In the genomic region with DNA sequence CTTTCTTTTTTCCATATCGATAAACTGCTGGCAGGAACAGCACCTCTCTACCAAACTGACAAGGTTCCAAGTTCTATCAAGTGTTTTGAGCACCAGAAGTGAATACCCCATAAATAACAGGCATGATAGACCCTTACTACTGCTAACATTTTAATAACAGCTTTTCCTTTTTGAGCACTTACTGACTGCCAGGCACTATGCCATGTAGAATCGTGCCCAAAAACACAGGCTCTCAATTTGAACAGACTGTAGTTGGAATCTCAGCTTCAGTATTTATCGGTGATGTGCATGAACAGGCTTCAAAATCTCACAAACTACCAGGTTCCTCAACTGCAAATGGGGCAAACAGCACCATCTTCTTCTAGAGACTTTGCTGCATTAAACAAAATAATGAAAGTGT, we compare ENCODE assay signal across 23 mouse cellular contexts.
A peak's percentile ranks its signal among the peaks of the same experiment; 100 is the strongest.
DNase-seq lines count a peak whose midpoint lies in the region; ATAC-seq lines count a peak whose summit lies in the region.
"Had no signal": no experiment of that assay in that cellular context is flagged by ENCODE, and none has a peak within 500 bp of the region (broad histone marks: within the 10 kb centered on the region; RNA-seq: fewer than 3 reads in every experiment).

No protein-coding gene starts in this region.

- H3K27ac ChIP-seq in forebrain, embryonic 14.5 days (ENCODE audit: low read depth, low read length) = no peak overlapping the region
- H3K27ac ChIP-seq in forebrain, embryonic 15.5 days (replicated peaks) = no peak overlapping the region
- H3K27ac ChIP-seq: embryonic facial prominence, embryonic 12.5 days; heart, embryonic 10.5 days; hindbrain, embryonic 12.5 days had no signal

- no peak overlapping the region for H3K9ac ChIP-seq in forebrain, embryonic 14.5 days (ENCODE audit: low read length)
- H3K9ac ChIP-seq in forebrain, embryonic 15.5 days (replicated peaks) = no peak overlapping the region
- H3K9ac ChIP-seq: embryonic facial prominence, embryonic 12.5 days; hindbrain, embryonic 12.5 days had no signal

- H3K4me2 ChIP-seq in forebrain, embryonic 14.5 days (ENCODE audit: low read length) = no peak overlapping the region
- no peak overlapping the region for H3K4me2 ChIP-seq in forebrain, embryonic 15.5 days (replicated peaks)
- H3K4me2 ChIP-seq: embryonic facial prominence, embryonic 12.5 days; hindbrain, embryonic 12.5 days had no signal

- no peak; the same call in 1 of the 2 replicates for ATAC-seq in forebrain, embryonic 14.5 days
- ATAC-seq in forebrain, embryonic 15.5 days (replicated peaks) = no peak; the same call in 1 of the 2 replicates
- ATAC-seq: CD4-positive, CD25-positive, alpha-beta regulatory T cell, adult 4 months; hindbrain, embryonic 16.5 days; inflammation-experienced regulatory T-cells, adult 6 months; intestine, postnatal 0 days had no signal

- no peaks in the 10 kb centered on the region for H3K9me3 ChIP-seq in forebrain, embryonic 14.5 days (replicated peaks; ENCODE audit: control insufficient read depth, low read length)
- H3K9me3 ChIP-seq in forebrain, embryonic 15.5 days = no peaks in the 10 kb centered on the region
- H3K9me3 ChIP-seq: embryonic facial prominence, embryonic 12.5 days; heart, embryonic 10.5 days; hindbrain, embryonic 12.5 days had no signal

- DNase-seq in cerebellum, adult 9-10 months = peak; percentile 41
- DNase-seq in cerebellum, adult 11-12 months = no peak
- DNase-seq in forebrain, embryonic 14.5 days (ENCODE audit: low spot score) = peak; percentile 46
- peak; percentile 41 to 57 for DNase-seq in layer of hippocampus, postnatal 10 days (ENCODE audit: low spot score in 2 of 2)
- DNase-seq in layer of hippocampus, adult 9-10 months (ENCODE audit: low spot score) = no peak
- peak; percentile 62 for DNase-seq in brain, adult 2 months (ENCODE audit: low read depth, low spot score)
- no peak for DNase-seq in embryo, embryonic 10.5 days (ENCODE audit: low spot score)
- DNase-seq: adrenal gland, adult 8-10 months; adrenal gland, postnatal 36 days; B cell, adult 2 months; gastrocnemius, postnatal 10 days; heart, adult 18-20 months; heart, postnatal 10 days; heart, postnatal 4 days had no signal

- H3K4me3 ChIP-seq in forebrain, embryonic 14.5 days (ENCODE audit: low read depth, low read length) = no peak overlapping the region
- no peak overlapping the region for H3K4me3 ChIP-seq in forebrain, embryonic 15.5 days
- H3K4me3 ChIP-seq: embryonic facial prominence, embryonic 12.5 days; heart, embryonic 10.5 days; hindbrain, embryonic 12.5 days had no signal

- no peaks in the 10 kb centered on the region for H3K36me3 ChIP-seq in forebrain, embryonic 14.5 days (ENCODE audit: control insufficient read depth, insufficient read depth, low read length)
- H3K36me3 ChIP-seq in forebrain, embryonic 15.5 days = no peaks in the 10 kb centered on the region
- H3K36me3 ChIP-seq: embryonic facial prominence, embryonic 12.5 days; G1E; heart, embryonic 10.5 days; hindbrain, embryonic 12.5 days had no signal

- 70% methylated on average over 3 of the region's 3 CpGs for WGBS in forebrain, embryonic 14.5 days
- 54% methylated on average over 3 of the region's 3 CpGs for WGBS in forebrain, embryonic 15.5 days

- no peaks in the 10 kb centered on the region for H3K4me1 ChIP-seq in forebrain, embryonic 14.5 days (ENCODE audit: control insufficient read depth, insufficient read depth, low read length)
- H3K4me1 ChIP-seq in forebrain, embryonic 15.5 days = peaks cover 5% of the 10 kb centered on the region
- H3K4me1 ChIP-seq: embryonic facial prominence, embryonic 12.5 days; heart, embryonic 10.5 days; hindbrain, embryonic 12.5 days had no signal

- H3K27me3 ChIP-seq in forebrain, embryonic 14.5 days (replicated peaks; ENCODE audit: control insufficient read depth, insufficient read depth, low read length) = no peaks in the 10 kb centered on the region
- no peaks in the 10 kb centered on the region for H3K27me3 ChIP-seq in forebrain, embryonic 15.5 days
- H3K27me3 ChIP-seq: embryonic facial prominence, embryonic 12.5 days; hindbrain, embryonic 12.5 days had no signal

Comparison
In these comparisons a context has a peak if more than half of its experiments do, and no peak if none do; other contexts are left out.
1. DNase-seq: peak in cerebellum, adult 9-10 months (single experiment), forebrain, embryonic 14.5 days (single experiment), layer of hippocampus, postnatal 10 days (2 of 2) and brain, adult 2 months (single experiment); none in cerebellum, adult 11-12 months (single experiment), layer of hippocampus, adult 9-10 months (single experiment) and embryo, embryonic 10.5 days (single experiment).